Mouse (Mus musculus) hindbrain, embryonic 16.5 days (tissue): ENCODE measurements at regions not wholly inside any gene's neighbourhood (a gene's known extent, or its start where the extent isn't known, plus 50 kb on each side); places are given as distances from the start of the nearest gene placed in this dataset.

ENCODE experiments used
- ATAC-seq: fragments of 200-750 bp; cut with Nextera tagmentation; 2 replicates; pipeline ENCODE4 v1.8.0; 2017; ENCODE audit warnings: moderate TSS enrichment, moderate library complexity
- H3K27ac ChIP-seq: fragments of 300-500 bp; sonication (generic); 2 replicates; pipeline ENCODE4 v1.5.1; 2014; ENCODE audit warnings: low read depth, mild to moderate bottlenecking, control low read depth, low read length, moderate library complexity
- H3K27me3 ChIP-seq: fragments of 300-500 bp; sonication (generic); replicated peaks from 2 replicates; pipeline ENCODE4 v1.6.1; 2014; ENCODE audit warnings: low read length; ENCODE audit not compliant: control insufficient read depth, insufficient read depth
- H3K36me3 ChIP-seq: fragments of 300-500 bp; sonication (generic); 2 replicates; pipeline ENCODE4 v1.6.1; 2014; ENCODE audit warnings: mild to moderate bottlenecking, low read length, moderate library complexity, mixed read lengths; ENCODE audit not compliant: control insufficient read depth, insufficient read depth
- H3K4me1 ChIP-seq: fragments of 300-500 bp; sonication (generic); 2 replicates; pipeline ENCODE4 v1.6.1; 2014; ENCODE audit warnings: low read depth, low read length; ENCODE audit not compliant: control insufficient read depth, insufficient read depth
- H3K4me2 ChIP-seq: fragments of 300-500 bp; sonication (generic); 2 replicates; pipeline ENCODE4 v1.6.1; 2014; ENCODE audit warnings: mild to moderate bottlenecking, low read length, control low read depth, moderate library complexity
- H3K4me3 ChIP-seq: fragments of 300-500 bp; sonication (generic); 2 replicates; pipeline ENCODE4 v1.5.1; 2014; ENCODE audit warnings: mild to moderate bottlenecking, low read length, control low read depth, moderate library complexity
- H3K9ac ChIP-seq: fragments of 300-500 bp; sonication (generic); 2 replicates; pipeline ENCODE4 v1.6.1; 2014; ENCODE audit warnings: low read depth, mild to moderate bottlenecking, control low read depth, low read length, moderate library complexity
- H3K9me3 ChIP-seq: fragments of 300-500 bp; sonication (generic); 2 replicates; pipeline ENCODE4 v1.6.1; 2014; ENCODE audit warnings: mild to moderate bottlenecking, low read length, moderate library complexity; ENCODE audit not compliant: control insufficient read depth
- WGBS: fragments of 180-500 bp; shearing (Covaris S2); extraction: QIAGEN DNeasy Blood & Tissue Kit; methylation state at CpG from one replicate; pipeline ENCODE4 v1.1.7; 2014; 5-methylcytosine and 5-hydroxymethylcytosine counted together

DNA sequence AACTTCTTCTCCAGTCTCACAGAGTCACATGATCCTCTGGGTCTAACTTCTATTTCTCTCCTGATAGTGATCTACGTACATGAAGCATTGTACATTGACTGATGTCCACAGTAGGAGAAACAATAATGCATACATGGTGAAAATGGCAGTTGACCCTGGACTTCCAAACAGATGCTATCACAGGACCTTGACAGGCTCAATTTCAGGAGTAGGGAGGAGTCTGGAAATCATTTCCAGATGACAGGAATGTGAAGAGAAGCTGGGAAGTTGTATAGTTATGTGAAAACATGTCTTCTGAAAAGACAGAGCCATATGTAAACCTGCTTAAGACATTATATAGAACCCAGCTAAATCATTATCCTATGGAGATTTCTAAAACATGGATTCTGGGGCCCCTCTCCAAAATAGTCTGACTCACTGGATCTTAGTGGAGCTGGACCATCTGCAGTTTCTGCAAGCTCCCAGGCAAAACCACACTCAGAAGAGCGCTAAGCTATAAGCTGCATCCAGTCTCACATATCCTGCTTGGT lies 322.3 kb upstream of the Ldb2 start:
- no peaks in the 10 kb centered on the region for H3K4me1 ChIP-seq
- no peak overlapping the region for H3K4me2 ChIP-seq
- no peaks in the 10 kb centered on the region for H3K27me3 ChIP-seq
- no peaks in the 10 kb centered on the region for H3K9me3 ChIP-seq
- no peak overlapping the region for H3K27ac ChIP-seq
- H3K36me3 ChIP-seq, result no peaks in the 10 kb centered on the region
- H3K9ac ChIP-seq, result no peak overlapping the region
- ATAC-seq, result no peak
- H3K4me3 ChIP-seq, result no peak overlapping the region
- 91% methylated on average over 2 of the region's 2 CpGs for WGBS

DNA sequence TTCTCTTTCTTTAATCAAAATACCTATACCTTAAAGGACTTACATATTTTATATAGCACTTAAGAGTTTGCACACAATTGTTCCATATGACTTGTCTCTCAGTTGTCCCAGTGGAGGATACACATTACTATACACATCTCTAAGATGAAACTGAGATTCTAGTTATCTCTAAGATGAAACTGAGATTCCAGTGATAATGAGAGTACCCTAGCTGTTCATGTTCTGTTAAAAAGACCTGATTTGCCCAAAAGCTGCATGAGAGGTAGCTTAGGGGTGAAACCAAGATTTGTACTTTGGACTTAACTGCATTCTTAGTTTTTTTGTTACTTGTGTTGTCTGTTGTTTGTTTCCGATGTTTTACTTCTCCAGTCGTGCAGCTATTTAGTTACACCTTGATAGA lies 320.3 kb upstream of the Ldb2 start:
- Histone ChIP-seq H3K9ac (no peak overlapping the region), H3K9me3 (no peaks in the 10 kb centered on the region), H3K36me3 (no peaks in the 10 kb centered on the region), H3K4me3 (no peak overlapping the region), H3K27ac (no peak overlapping the region), H3K4me1 (no peaks in the 10 kb centered on the region), H3K27me3 (no peaks in the 10 kb centered on the region), H3K4me2 (no peak overlapping the region)
- WGBS, result 96% methylated on average over 2 of the region's 2 CpGs
- no peak for ATAC-seq

DNA sequence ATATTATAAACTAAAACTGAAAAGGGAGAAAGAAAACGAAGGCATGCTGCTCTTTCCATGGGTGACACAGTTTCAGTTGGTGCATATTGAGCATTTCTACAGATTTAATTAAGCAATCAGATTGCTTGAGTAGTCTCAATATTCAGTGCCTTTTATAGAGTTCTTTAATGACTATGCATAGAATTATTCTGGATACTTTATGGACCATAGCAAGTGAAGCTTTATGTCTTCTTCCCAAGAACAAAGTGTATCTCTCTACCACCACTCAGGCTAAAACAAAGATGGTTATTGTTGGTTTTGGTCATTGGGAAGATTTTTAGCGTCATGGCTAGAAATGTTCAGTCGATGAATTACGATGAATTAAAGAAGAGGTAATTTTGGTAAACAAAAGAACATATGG lies 311.8 kb upstream of the Ldb2 start:
- H3K36me3 ChIP-seq, result no peaks in the 10 kb centered on the region
- no peaks in the 10 kb centered on the region for H3K9me3 ChIP-seq
- H3K27ac ChIP-seq, result no peak overlapping the region
- no peak overlapping the region for H3K4me3 ChIP-seq
- no peaks in the 10 kb centered on the region for H3K27me3 ChIP-seq
- H3K4me1 ChIP-seq, result no peaks in the 10 kb centered on the region
- H3K4me2 ChIP-seq, result no peak overlapping the region
- no peak overlapping the region for H3K9ac ChIP-seq
- ATAC-seq, result no peak
- 78% methylated on average over 4 of the region's 4 CpGs for WGBS

DNA sequence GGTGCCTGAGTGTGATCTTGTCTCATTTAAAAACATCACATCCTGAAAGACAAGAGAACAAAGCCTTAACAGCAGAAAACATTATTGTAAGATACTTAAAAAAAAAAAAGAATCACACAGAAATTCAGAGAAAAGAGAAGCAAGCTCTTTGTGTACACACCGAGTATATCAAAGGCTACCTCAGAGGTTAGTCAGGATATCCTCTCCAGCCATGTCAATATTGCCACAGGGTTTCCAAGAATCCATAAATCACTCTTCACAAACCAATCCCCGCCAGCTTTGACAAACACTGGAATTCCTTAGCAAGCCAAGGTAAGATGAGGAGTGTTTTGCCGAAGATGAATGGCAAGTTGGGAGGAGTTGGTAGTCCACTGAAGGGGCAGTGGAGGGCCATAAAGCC lies 311.3 kb upstream of the Ldb2 start:
- 80% methylated on average over 3 of the region's 3 CpGs for WGBS
- Histone ChIP-seq H3K27me3 (no peaks in the 10 kb centered on the region), H3K9ac (no peak overlapping the region), H3K4me3 (no peak overlapping the region), H3K4me2 (no peak overlapping the region), H3K36me3 (no peaks in the 10 kb centered on the region), H3K9me3 (no peaks in the 10 kb centered on the region), H3K27ac (no peak overlapping the region), H3K4me1 (no peaks in the 10 kb centered on the region)
- no peak for ATAC-seq

DNA sequence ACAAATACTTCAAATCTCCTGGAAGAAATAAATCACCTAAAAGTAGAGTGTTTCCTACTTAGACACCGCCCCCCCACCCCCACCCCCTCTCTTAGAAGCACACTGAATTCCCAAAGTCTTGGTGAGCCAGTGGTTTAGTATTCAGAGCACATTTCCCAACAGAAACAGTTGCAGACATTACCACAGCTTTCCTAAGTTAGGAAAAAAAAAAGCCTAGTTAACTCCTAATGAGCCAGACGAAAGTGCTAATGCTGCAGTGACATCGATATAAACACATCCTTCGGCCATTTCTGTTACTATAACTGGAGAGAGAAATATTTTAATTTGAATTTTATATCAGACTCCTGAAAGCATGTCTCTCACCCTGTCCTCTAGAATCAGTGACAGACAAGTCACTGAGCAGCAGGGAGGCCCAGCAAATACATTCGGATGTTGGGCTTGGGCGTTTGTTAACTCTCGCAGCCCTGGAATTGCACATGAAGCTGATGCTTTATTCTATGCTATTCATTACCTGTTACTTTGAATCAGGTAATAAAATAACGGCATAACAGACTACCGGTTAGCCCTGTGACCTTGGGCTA lies 305.8 kb upstream of the Ldb2 start:
- H3K4me1 ChIP-seq, result peaks cover 9% of the 10 kb centered on the region
- no peaks in the 10 kb centered on the region for H3K9me3 ChIP-seq
- H3K36me3 ChIP-seq, result no peaks in the 10 kb centered on the region
- no peak overlapping the region for H3K4me2 ChIP-seq
- 46% methylated on average over 9 of the region's 9 CpGs for WGBS
- H3K27me3 ChIP-seq, result no peaks in the 10 kb centered on the region
- H3K9ac ChIP-seq, result no peak overlapping the region
- ATAC-seq, result peak; percentile 72
- no peak overlapping the region for H3K27ac ChIP-seq
- no peak overlapping the region for H3K4me3 ChIP-seq

DNA sequence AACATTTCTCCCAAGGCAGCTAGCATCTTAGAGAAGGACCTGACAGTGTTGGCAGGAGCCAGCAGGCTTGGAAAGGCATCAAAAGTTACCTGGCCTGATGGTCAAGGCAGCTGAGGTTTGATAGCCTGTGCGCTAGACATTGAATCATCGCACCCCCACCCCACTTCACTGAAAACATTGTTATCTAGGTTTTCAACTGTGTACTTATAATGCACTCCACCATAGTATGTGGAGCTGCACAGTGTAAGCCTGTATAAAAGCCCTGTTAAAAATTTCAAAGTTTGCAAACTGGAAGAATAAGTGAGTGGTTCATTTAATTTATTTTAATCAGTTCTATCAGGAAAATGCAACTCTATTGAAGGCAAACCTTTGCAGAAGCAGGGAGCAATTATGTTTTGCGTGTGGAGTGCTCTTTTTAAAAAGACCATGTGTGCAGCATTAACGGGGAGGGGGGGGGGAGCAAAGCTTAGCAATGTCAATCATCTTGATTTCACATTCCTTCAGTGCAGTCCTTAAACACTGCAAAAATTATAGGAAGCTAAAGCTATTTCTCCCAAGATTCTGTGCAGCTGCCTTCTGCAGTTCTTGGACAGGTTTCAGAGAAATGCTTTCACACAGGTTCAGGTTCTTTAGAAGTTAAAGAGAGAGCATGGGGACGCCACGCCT lies 304.4 kb upstream of the Ldb2 start:
- Histone ChIP-seq H3K36me3 (no peaks in the 10 kb centered on the region), H3K4me2 (no peak overlapping the region), H3K4me1 (peaks cover 9% of the 10 kb centered on the region), H3K27me3 (no peaks in the 10 kb centered on the region), H3K9ac (no peak overlapping the region), H3K27ac (peak overlapping the region; percentile 39; the same call in 1 of the 2 replicates), H3K4me3 (no peak overlapping the region), H3K9me3 (no peaks in the 10 kb centered on the region)
- 71% methylated on average over 6 of the region's 6 CpGs for WGBS
- ATAC-seq, result no peak

DNA sequence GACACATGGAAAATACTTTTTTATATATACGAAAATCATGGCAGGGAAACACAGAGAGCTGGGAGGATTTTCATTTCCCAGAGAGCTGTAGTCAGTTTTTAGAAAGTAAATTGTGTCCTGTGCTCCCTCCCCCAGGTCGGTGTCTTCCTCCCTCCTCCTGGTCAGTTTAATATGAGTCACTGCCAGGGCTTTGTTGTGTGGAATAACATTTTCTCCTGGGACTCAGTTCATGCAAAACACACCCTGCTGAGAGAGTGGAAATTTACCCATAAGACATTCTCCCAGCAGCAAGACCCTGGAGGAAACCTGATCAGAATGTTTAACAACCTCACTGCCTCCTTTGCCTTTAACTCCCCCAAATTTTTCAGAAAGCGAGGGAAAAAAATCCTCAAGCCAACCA lies 303.2 kb upstream of the Ldb2 start:
- Histone ChIP-seq H3K9me3 (no peaks in the 10 kb centered on the region), H3K27me3 (no peaks in the 10 kb centered on the region), H3K36me3 (no peaks in the 10 kb centered on the region), H3K4me1 (peaks cover 9% of the 10 kb centered on the region), H3K4me3 (no peak overlapping the region), H3K4me2 (no peak overlapping the region), H3K27ac (no peak overlapping the region), H3K9ac (no peak overlapping the region)
- WGBS, result 32% methylated on average over 3 of the region's 3 CpGs
- peak; percentile 46; the same call in 1 of the 2 replicates for ATAC-seq

DNA sequence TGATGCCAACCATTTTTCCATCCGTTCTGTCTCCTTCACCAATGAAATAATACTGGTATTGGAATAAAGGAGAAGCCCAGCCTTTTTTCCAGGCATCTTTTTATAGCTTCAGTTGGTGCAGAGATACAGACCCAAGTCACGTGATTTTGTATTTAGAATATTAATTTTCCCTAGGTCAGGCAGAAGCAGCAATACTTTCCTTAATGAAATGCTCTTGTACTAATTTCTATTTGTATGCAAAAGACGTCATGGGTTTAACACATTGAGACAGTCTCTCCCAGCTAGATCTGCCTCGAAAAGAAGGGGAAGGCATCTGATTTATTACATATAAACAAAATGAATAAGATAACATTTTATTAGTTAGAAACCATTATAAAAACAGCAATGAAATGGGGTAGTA lies 302.3 kb upstream of the Ldb2 start:
- Histone ChIP-seq H3K4me1 (peaks cover 9% of the 10 kb centered on the region), H3K27ac (no peak overlapping the region), H3K27me3 (no peaks in the 10 kb centered on the region), H3K9me3 (no peaks in the 10 kb centered on the region), H3K36me3 (no peaks in the 10 kb centered on the region), H3K4me3 (no peak overlapping the region), H3K9ac (no peak overlapping the region), H3K4me2 (no peak overlapping the region)
- peak; percentile 35; the same call in 1 of the 2 replicates for ATAC-seq
- WGBS, result 28% methylated on average over 4 of the region's 4 CpGs

DNA sequence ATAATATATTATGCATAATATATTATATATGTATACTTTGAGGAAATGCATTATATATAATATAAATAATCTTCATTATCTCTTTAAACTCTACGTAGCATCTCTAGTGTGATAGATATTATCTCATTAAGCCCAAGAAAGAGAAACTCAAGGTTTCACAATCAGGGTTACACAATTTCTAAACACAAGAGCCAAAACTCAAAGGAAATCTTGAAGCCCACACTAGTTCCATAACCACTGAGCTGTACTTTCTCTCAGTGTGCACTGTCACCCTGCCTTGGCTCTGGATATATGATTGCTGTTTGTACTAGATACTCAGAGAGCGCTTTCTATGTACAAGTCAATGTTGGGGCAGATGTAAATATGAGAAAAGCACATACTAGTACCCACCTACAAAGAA lies 299.6 kb upstream of the Ldb2 start:
- Histone ChIP-seq H3K4me3 (no peak overlapping the region), H3K4me2 (no peak overlapping the region), H3K9ac (no peak overlapping the region), H3K27ac (no peak overlapping the region), H3K27me3 (no peaks in the 10 kb centered on the region), H3K4me1 (peaks cover 5% of the 10 kb centered on the region; the same call in 1 of the 2 replicates), H3K36me3 (no peaks in the 10 kb centered on the region), H3K9me3 (no peaks in the 10 kb centered on the region)
- 95% methylated on average over 2 of the region's 2 CpGs for WGBS
- no peak for ATAC-seq
